10 mouse cellular contexts compared by ENCODE assay signal in genomic region chr8:56884195-56884594, GRCm38 (mm10).
DNase-seq lines count a peak whose midpoint lies in the region; ATAC-seq and TF ChIP-seq lines count a peak whose summit lies in the region.
"Had no signal": no experiment of that assay in that cellular context is flagged by ENCODE, and none has a peak within 500 bp of the region (broad histone marks: within the 10 kb centered on the region; RNA-seq: fewer than 3 reads in every experiment).

No protein-coding gene starts in this region.

- no peak overlapping the region for H3K27ac ChIP-seq in forebrain, postnatal 0 days (ENCODE audit: low read depth, low read length)
- H3K27ac ChIP-seq in forebrain, embryonic 16.5 days (ENCODE audit: low read length), result no peak overlapping the region
- no peak overlapping the region for H3K27ac ChIP-seq in left cerebral cortex, adult 2 months
- no peak overlapping the region for H3K27ac ChIP-seq in MEL (ENCODE audit: control insufficient read depth, low read depth, low read length)
- H3K27ac ChIP-seq in heart, embryonic 15.5 days, result peak overlapping the region; percentile 69

- H3K9ac ChIP-seq in forebrain, postnatal 0 days, result no peak overlapping the region
- no peak overlapping the region for H3K9ac ChIP-seq in forebrain, embryonic 16.5 days (replicated peaks; ENCODE audit: low read depth, low read length)
- no peak overlapping the region for H3K9ac ChIP-seq in MEL (ENCODE audit: control insufficient read depth, low read depth, low read length, poor library complexity, severe bottlenecking)
- H3K9ac ChIP-seq in heart, embryonic 15.5 days, result no peak overlapping the region

- peak; percentile 29 for TF ChIP-seq RAD21 in MEL (IDR thresholded peaks at IDR 0.05; ENCODE audit: low read depth, low read length)

- H3K4me3 ChIP-seq in forebrain, postnatal 0 days (ENCODE audit: low read depth, low read length), result no peak overlapping the region
- H3K4me3 ChIP-seq in forebrain, embryonic 16.5 days (replicated peaks; ENCODE audit: low read length), result no peak overlapping the region
- H3K4me3 ChIP-seq in left cerebral cortex, adult 2 months, result no peak overlapping the region
- no peak overlapping the region for H3K4me3 ChIP-seq in MEL (ENCODE audit: control insufficient read depth in 1 of 2, insufficient read depth in 1 of 2, low read depth in 2 of 2, low read length in 2 of 2)
- no peak overlapping the region for H3K4me3 ChIP-seq in heart, embryonic 15.5 days

- H3K36me3 ChIP-seq in forebrain, postnatal 0 days (ENCODE audit: insufficient read depth), result no peaks in the 10 kb centered on the region
- H3K36me3 ChIP-seq in forebrain, embryonic 16.5 days (ENCODE audit: control insufficient read depth, insufficient read depth), result no peaks in the 10 kb centered on the region
- no peaks in the 10 kb centered on the region for H3K36me3 ChIP-seq in MEL (ENCODE audit: control insufficient read depth in 1 of 2, insufficient read depth in 2 of 2, low read length in 2 of 2)
- no peaks in the 10 kb centered on the region for H3K36me3 ChIP-seq in heart, embryonic 15.5 days

- no peaks in the 10 kb centered on the region for H3K27me3 ChIP-seq in forebrain, postnatal 0 days (ENCODE audit: insufficient read depth, low read length)
- H3K27me3 ChIP-seq in forebrain, embryonic 16.5 days (replicated peaks; ENCODE audit: control insufficient read depth, insufficient read depth, low read length), result no peaks in the 10 kb centered on the region
- no peaks in the 10 kb centered on the region for H3K27me3 ChIP-seq in MEL (ENCODE audit: control insufficient read depth in 1 of 2, insufficient read depth in 2 of 2, low read length in 2 of 2)
- H3K27me3 ChIP-seq in heart, embryonic 15.5 days, result no peaks in the 10 kb centered on the region

- DNase-seq in forebrain, postnatal 0 days, result peak; percentile 3
- no peak for DNase-seq in left cerebral cortex, adult 2 months (ENCODE audit: extremely low spot score in 1 of 2, low spot score in 2 of 2)
- DNase-seq in left cerebral cortex, postnatal 4 days, result no peak
- DNase-seq in MEL (ENCODE audit: low read depth, low spot score), result peak; percentile 7
- DNase-seq in urinary bladder, postnatal 14 days (ENCODE audit: low spot score), result no peak
- DNase-seq in layer of hippocampus, adult 8-10 months (ENCODE audit: low spot score in 2 of 2), result no peak
- DNase-seq: adrenal gland, adult 2 months; cerebellum, adult 2 months had no signal

- TF ChIP-seq POLR2A in MEL (IDR thresholded peaks at IDR 0.05; ENCODE audit: control insufficient read depth in 1 of 2, insufficient read depth in 1 of 2, low read depth in 1 of 2, low read length in 2 of 2, poor library complexity in 1 of 2), result no peak

- ATAC-seq in forebrain, postnatal 0 days, result no peak
- ATAC-seq in forebrain, embryonic 16.5 days, result no peak
- no peak for ATAC-seq in heart, embryonic 15.5 days (replicated peaks; ENCODE audit: insufficient number of reproducible peaks, insufficient read depth, low FRiP score, low read depth)

- H3K9me3 ChIP-seq in forebrain, postnatal 0 days (ENCODE audit: low read length), result no peaks in the 10 kb centered on the region
- no peaks in the 10 kb centered on the region for H3K9me3 ChIP-seq in forebrain, embryonic 16.5 days (ENCODE audit: control insufficient read depth, low read length)
- H3K9me3 ChIP-seq in MEL (replicated peaks; ENCODE audit: insufficient read depth, low read length), result no peaks in the 10 kb centered on the region
- no peaks in the 10 kb centered on the region for H3K9me3 ChIP-seq in heart, embryonic 15.5 days (replicated peaks)

- 18% methylated on average over 1 of the region's 1 CpGs for WGBS in forebrain, postnatal 0 days
- 34% methylated on average over 1 of the region's 1 CpGs for WGBS in forebrain, embryonic 16.5 days
- WGBS in heart, embryonic 15.5 days, result 3% methylated on average over 1 of the region's 1 CpGs

- no peak overlapping the region for H3K4me2 ChIP-seq in forebrain, postnatal 0 days (ENCODE audit: low read depth)
- no peak overlapping the region for H3K4me2 ChIP-seq in forebrain, embryonic 16.5 days (ENCODE audit: low read length)
- H3K4me2 ChIP-seq in heart, embryonic 15.5 days, result peak overlapping the region; percentile 38

- H3K4me1 ChIP-seq in forebrain, postnatal 0 days (ENCODE audit: insufficient read depth), result no peaks in the 10 kb centered on the region
- no peaks in the 10 kb centered on the region for H3K4me1 ChIP-seq in forebrain, embryonic 16.5 days (replicated peaks; ENCODE audit: control insufficient read depth, insufficient read depth, low read length)
- no peaks in the 10 kb centered on the region for H3K4me1 ChIP-seq in MEL (ENCODE audit: control insufficient read depth in 1 of 2, insufficient read depth in 2 of 2, low read length in 2 of 2)
- peaks cover 10% of the 10 kb centered on the region; the same call in 1 of the 2 replicates for H3K4me1 ChIP-seq in heart, embryonic 15.5 days (replicated peaks)

- intact Hi-C loops in left cerebral cortex, adult 2 months (cut with DNase I), result loop anchor here (2.0 to 10.0 kb wide), 3 partner anchors 349 to 651 kb away; no protein-coding TSS in a partner anchor
- intact Hi-C loops in left cerebral cortex, postnatal 4 days (cut with DNase I), result loop anchor here (10.0 kb wide), 1 partner anchor 441 kb away; the partner anchor contains the start of gene Hand2

- no peaks in the 10 kb centered on the region for H3K79me2 ChIP-seq in MEL (ENCODE audit: control insufficient read depth, insufficient read depth, low read length, poor library complexity)

- TF ChIP-seq EP300 in MEL (IDR thresholded peaks at IDR 0.05; ENCODE audit: low read depth in 1 of 2, low read length in 2 of 2), result no peak

- peak; percentile 54 for TF ChIP-seq CTCF in forebrain, postnatal 0 days (IDR thresholded peaks at IDR 0.05; ENCODE audit: low read depth)
- TF ChIP-seq CTCF in left cerebral cortex, adult 2 months (IDR thresholded peaks at IDR 0.05), result peak; percentile 55
- peak in 1 of 3 experiments; percentile 26; a peak in 1 of 6 replicates for TF ChIP-seq CTCF in MEL (IDR thresholded peaks at IDR 0.05 in 2 of 3, conservative IDR thresholded peaks at IDR 0.05 in 1 of 3; ENCODE audit: control insufficient read depth in 1 of 3, insufficient read depth in 1 of 3, low read depth in 2 of 3, low read length in 3 of 3, poor library complexity in 1 of 3, severe bottlenecking in 1 of 3)

TF ChIP-seq in MEL, 35 proteins besides CTCF, POLR2A, EP300 and RAD21:
- TF ChIP-seq HCFC1 (IDR thresholded peaks at IDR 0.05; ENCODE audit: low read depth, low read length), result no peak
- peak; percentile 91 for TF ChIP-seq ZNF384 (IDR thresholded peaks at IDR 0.05; ENCODE audit: low read depth, low read length)
- no peak for TF ChIP-seq RCOR1 (IDR thresholded peaks at IDR 0.05; ENCODE audit: low read depth, low read length)
- TF ChIP-seq TAL1 (IDR thresholded peaks at IDR 0.05; ENCODE audit: low read length), result no peak
- TF ChIP-seq POLR2AphosphoS2 (IDR thresholded peaks at IDR 0.05; ENCODE audit: low read length), result no peak
- TF ChIP-seq USF2 (IDR thresholded peaks at IDR 0.05; ENCODE audit: borderline replicate concordance in 1 of 2, insufficient read depth in 1 of 2, low read depth in 1 of 2, low read length in 2 of 2), result no peak
- TF ChIP-seq SMC3 (IDR thresholded peaks at IDR 0.05; ENCODE audit: low read depth, low read length), result peak; percentile 14; the same call in 1 of the 2 replicates

Comparison
In these comparisons a context has a peak if more than half of its experiments do, and no peak if none do; other contexts are left out.
1. DNase-seq: peak in forebrain, postnatal 0 days (single experiment) and MEL (single experiment); none in left cerebral cortex, adult 2 months (0 of 2), left cerebral cortex, postnatal 4 days (single experiment), urinary bladder, postnatal 14 days (single experiment) and layer of hippocampus, adult 8-10 months (0 of 2).